Mouse (Mus musculus): ENCODE data around the gene Fam219a.
A peak's percentile ranks its signal among the peaks of the same experiment; 100 is the strongest.

The Fam219a gene

GRCm38 (mm10) chr4:41506906-41507305 is 62.4 kb downstream of the Fam219a start:
- DNase-seq (ENCODE audit: low spot score in 2 of 2): peak; percentile 82 to 88

GRCm38 (mm10) chr4:41506156-41506555 is 63.2 kb downstream of the Fam219a start:
- no peak for DNase-seq (ENCODE audit: low spot score in 2 of 2)

DNA sequence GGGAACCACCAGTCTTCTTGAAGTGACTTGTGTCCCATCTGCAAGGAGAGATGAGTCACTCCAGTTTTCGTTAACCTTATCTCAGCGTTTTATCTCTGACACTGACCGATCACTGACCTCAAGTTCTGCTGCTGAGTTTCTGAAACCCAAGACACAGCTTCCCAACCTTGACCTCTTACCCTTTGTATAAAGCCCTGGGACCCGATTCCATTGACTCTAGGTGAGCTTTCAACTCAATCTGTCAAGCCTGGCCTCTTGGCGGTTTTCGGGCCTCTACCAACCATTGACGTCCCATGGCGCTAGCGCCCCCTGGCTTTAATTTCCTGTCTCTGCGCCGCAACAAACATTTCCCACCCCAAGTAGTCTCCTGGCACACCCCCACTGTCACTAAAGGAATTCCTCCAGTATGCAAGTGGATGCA is 64.2 kb downstream of the Fam219a start:
- no peak for DNase-seq (ENCODE audit: low spot score in 2 of 2)

- no peak for DNase-seq (ENCODE audit: low spot score in 2 of 2)
These were observed 65.0 kb downstream of the Fam219a start for GRCm38 (mm10) chr4:41504325-41504724.

DNA sequence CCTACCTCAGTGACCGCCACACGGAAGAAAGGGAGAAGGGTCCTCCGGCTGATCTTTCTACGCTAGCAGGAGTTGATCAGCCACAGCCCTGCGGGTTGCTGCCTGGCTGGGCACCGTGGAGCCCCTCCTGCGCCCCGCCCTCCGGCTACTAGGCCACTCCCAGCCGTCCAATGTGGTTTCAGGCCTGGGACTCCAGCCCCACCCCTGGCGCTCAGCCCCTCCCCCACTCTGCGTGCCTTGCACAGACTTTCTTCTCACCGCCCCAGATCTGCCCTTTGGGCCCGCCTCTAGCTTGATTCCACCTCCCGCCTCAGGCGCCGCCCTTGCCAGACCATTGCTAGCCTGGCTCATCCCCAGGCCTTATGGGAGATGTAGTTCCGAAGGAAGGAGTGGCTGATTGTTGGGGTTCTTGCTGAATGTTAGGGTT is 66.3 kb downstream of the Fam219a start, which contains the start of gene AI464131:
Gene AI464131, minus strand, starts transcription at position 91 of the 427 bp plus-strand sequence.
- DNase-seq (ENCODE audit: low spot score in 2 of 2): peak; percentile 98

DNA sequence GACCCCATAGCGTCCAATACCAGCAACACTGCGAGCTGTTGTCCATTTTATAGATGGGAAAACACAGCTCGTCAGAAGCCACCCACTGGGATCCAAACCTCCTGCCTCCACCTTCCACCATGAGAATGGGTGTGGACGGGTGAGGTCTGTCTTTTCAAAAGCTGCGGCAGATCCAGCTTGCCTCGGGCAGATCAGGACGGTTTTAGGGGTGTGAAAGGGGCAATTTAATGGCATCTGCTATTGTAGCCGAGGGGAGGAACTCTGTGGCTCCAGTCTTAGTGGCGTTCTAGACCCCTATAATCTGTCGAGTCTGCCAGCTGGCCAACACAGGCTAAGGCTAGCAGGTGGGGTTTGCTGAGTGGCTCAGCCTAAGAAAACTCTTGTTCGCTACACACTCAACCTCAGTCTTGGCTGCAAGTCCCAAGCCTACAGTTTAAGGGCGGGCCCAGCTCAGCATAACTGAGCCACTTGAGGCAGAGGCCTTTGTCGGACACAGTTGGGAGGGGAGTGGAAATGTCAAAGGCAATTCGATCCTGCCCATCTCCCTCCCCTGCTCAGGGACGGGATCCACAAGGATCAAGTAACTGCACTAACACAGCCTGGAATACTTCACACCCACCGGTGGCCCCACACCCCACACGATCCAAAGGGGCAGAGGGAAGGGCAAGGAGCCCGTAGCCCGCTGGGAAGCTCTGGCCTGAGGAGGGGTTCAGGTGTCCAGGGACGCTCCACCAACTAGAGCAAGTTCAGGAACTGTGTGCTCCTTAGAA is 67.0 kb downstream of the Fam219a start:
- peak in 1 of 2 experiments; percentile 22 for DNase-seq (ENCODE audit: low spot score in 2 of 2)

GRCm38 (mm10) chr4:41500787-41501186 is 68.6 kb downstream of the Fam219a start:
- no peak for DNase-seq (ENCODE audit: low spot score in 2 of 2)

- no peak for DNase-seq (ENCODE audit: low spot score in 2 of 2)
These were observed 69.7 kb downstream of the Fam219a start for GRCm38 (mm10) chr4:41499619-41500018.

DNA sequence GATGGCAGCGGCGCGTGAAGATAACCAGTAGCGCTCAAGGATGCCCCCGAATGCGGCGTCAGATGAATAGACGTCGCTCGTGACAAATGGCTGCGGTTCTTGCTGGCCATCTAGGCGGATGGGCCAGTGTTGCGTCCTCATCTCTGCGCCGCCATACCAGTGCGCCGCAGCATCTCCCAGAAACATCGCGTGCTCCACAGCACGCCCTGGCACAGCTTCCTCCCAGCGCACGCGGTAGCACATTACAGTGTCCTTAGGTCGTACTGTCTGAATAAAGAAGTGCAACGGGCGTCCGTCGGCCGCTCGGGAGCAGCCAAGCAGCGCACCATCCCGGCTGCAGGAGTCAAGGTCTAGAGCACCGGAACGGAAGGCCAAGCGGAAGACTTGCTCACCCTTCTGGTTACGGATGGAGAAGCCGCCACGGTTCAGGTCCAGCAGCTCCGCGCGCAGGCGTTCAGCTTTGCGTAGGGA is 70.4 kb downstream of the Fam219a start:
- DNase-seq (ENCODE audit: low spot score in 2 of 2): no peak

DNA sequence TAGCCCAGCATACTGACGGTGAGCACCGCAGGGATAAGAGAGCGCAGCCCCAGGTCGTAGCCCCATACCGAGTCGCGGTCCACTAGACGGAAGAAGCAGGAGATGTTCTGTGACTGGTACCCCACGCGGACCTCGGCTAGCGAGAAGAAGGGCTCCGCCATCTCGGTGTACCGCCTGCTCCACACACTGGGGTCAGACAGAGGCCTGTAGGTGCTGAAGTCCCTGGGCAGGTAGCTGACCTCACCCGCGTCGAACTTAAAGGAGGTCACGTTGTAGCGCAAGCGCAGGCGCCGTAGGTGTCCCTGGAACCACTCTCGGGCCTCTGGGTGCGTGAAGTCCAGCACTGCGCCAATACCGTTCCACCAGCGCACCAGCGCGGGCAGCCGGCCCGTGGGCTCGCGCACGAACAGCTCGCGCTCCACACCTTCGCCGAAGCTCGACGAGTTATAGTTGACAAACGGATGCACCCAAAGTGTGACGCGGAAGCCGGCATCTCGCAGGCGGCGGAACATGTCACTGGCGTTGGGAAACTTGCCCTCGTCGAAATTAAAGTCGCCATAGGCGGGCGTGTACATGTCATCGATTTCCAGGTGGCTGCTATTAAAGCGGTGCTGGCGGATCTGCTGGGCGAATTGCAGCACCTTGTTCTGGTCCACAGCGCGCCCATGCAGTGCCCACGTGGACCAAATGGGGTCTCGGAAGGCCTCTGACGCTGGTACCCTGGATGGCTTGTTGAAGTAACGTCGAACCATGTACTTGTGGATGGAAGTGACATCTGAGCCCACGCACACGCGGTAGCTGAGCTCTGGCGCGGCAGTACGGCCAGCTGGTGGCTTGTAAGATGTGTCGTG is 71.1 kb downstream of the Fam219a start:
- DNase-seq (ENCODE audit: low spot score in 2 of 2): no peak

GRCm38 (mm10) chr4:41497579-41497978 is 71.8 kb downstream of the Fam219a start:
- no peak for DNase-seq (ENCODE audit: low spot score in 2 of 2)

DNA sequence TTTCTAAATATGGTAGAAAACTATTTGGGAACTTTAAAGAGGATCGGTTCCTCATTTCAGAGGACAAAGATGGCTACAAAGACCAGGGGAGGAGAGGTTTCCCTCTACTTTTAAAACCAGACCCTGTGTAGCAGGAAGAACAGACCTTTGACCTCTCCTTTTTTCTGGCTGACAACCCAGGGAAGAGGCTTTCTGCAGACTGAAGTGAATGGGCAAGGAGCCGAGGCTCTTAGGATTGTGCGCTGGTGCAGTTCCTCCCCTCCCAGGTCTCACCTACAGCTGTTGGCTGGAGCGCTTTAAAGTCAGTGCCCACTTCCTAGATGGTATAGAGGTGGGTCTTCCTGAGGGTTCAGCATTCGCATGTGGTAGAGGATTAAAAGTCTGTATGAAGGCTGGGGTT is 72.3 kb downstream of the Fam219a start:
- DNase-seq (ENCODE audit: low spot score in 2 of 2): no peak

DNA sequence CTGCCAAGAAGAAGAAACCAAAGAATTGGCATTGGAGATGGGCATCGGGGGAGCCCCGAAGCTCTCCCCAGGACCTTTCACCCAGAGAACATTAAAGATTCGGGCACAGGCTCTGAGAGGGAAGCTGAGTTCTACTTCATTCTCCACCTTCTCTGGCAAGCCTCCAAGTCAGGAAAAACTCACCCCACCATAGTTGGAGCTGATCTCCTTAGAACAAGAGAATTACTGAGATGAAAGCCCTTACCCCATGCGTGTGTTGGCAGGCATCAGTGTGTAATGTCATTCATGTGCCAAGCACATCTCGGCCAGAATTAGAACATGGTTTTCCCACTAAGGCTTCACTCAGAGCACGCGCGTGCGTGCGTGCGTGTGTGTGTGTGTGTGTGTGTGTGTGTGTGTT is 73.5 kb downstream of the Fam219a start:
- DNase-seq (ENCODE audit: low spot score in 2 of 2): no peak

GRCm38 (mm10) chr4:41495076-41495475 is 74.3 kb downstream of the Fam219a start:
- no peak for DNase-seq (ENCODE audit: low spot score in 2 of 2)

- no peak for DNase-seq (ENCODE audit: low spot score in 2 of 2)
These were observed 75.0 kb downstream of the Fam219a start for GRCm38 (mm10) chr4:41494378-41494777.

DNA sequence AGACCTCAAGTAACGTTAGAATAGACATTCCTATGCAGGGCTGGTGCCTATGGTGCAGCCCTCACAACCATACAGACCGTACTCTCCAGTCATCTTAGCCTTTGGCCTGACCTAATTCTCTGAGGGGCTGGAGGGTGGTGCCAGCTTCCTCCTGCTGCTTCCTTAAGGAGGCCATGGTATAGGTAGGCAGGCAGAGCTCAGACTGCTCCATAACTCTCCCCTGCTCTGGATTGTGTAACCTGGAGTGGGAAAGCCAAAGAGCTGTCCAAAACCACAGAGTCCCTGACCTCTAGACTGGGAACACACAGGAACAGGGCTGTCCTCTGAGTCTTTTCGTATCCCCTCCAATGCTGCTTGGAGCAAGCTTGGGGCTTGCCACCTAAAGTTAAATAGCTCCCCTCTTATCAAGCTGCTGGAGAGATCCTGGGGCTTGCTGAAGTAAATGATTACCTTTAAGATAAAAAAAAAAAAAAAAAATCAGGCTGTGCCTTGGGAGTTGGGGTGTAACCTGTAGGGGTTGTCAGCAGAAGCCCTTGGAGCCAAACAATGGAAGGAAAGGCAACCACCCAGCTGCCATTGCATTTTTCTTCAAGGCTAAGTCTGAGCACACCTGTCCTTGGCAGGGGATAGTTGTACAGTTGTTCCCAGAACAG is 75.7 kb downstream of the Fam219a start:
- DNase-seq (ENCODE audit: low spot score in 2 of 2): no peak

- no peak for DNase-seq (ENCODE audit: low spot score in 2 of 2)
These were observed 76.4 kb downstream of the Fam219a start for GRCm38 (mm10) chr4:41492951-41493350.

- peak in 1 of 2 experiments; percentile 50 for DNase-seq (ENCODE audit: low spot score in 2 of 2)
These were observed 87.7 kb downstream of the Fam219a start for GRCm38 (mm10) chr4:41481601-41482017.

GRCm38 (mm10) chr4:41480254-41480653 is 89.1 kb downstream of the Fam219a start:
- peak in 1 of 2 experiments; percentile 67 for DNase-seq (ENCODE audit: low spot score in 2 of 2)

DNA sequence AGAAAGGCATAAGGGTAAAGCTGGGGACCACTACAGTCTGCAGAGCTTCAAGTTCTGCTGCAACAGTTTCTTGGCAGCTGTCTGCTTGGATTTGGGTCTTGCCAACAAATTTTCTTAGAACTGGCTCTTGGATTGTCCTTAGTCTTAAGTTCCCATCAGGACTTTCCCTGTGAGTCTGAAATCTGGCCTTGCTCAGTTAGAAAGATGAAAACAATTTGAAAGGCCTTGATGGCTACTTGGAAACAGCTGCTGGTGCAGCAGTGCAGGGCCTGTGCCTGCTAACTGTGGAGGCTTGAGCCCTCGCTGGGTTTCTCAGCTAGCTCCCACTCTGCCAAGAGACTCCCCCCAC is 89.9 kb downstream of the Fam219a start:
- no peak for DNase-seq (ENCODE audit: low spot score in 2 of 2)

DNA sequence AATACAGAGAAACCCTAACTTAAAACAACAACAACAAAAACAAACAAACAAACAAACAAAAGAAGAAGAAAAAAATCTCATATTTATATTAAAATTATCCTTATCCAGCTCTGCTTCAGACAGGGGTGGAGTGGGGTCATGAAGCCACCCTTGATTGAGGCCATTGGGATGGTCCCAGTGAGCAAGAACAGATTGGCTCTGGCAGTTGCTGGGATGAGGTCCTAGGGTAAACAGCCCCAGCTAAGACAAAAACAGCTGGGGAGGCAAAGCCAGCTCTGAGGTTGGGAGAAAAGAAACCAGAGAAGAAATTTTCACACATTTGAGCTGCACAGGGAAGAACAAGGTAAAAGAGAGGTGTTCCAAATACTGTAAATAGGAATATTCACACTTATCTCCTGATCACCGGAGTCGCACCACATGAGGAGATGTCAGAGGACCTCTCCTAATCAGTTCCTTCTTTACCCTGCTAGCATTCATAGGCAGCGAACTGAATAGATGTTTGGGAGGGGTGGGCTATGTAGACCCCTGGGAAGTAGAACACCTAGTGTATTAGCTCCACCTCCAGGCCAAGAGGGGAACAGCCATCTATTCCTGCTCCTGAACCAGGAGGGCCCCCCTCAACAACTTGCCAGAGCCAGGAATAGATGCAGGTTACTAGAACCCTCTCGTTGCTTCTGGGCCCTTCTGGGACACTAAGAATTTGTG is 90.4 kb downstream of the Fam219a start:
- no peak for DNase-seq (ENCODE audit: low spot score in 2 of 2)

Measured in urinary bladder, adult 18-20 months (tissue).